Mouse (Mus musculus) hindbrain, postnatal 0 days (tissue): Measurements from ENCODE around the gene Abhd13. TPM values are rescaled to one million over a fixed set of nuclear protein-coding genes. Genes with fewer than 3 reads are reported as not detected.

Experiments
- ATAC-seq: fragments of 200-750 bp; cut with Nextera tagmentation; 2 replicates; pipeline ENCODE4 v1.8.0; 2017; ENCODE audit warnings: mild to moderate bottlenecking, moderate TSS enrichment, moderate library complexity
- DNase-seq: peaks from one replicate; pipeline ENCODE4 v3.0.0-alpha.2; 2015; ENCODE audit warnings: low spot score
- H3K27ac ChIP-seq: fragments of 300-500 bp; sonication (generic); 2 replicates; pipeline ENCODE4 v1.5.1; 2014; ENCODE audit warnings: mild to moderate bottlenecking
- H3K27me3 ChIP-seq: fragments of 300-500 bp; sonication (generic); 2 replicates; pipeline ENCODE4 v1.6.1; 2014; ENCODE audit warnings: low read length, mixed read lengths; ENCODE audit not compliant: insufficient read depth
- H3K36me3 ChIP-seq: fragments of 300-500 bp; sonication (generic); 2 replicates; pipeline ENCODE4 v1.6.1; 2014; ENCODE audit warnings: low read length, mixed read lengths; ENCODE audit not compliant: insufficient read depth
- H3K4me1 ChIP-seq: fragments of 300-500 bp; sonication (generic); 2 replicates; pipeline ENCODE4 v1.6.1; 2014; ENCODE audit warnings: antibody characterized with exemption, low read length, mixed read lengths; ENCODE audit not compliant: insufficient read depth
- H3K4me2 ChIP-seq: fragments of 300-500 bp; sonication (generic); 2 replicates; pipeline ENCODE4 v1.6.1; 2014; ENCODE audit warnings: low read depth, mild to moderate bottlenecking, low read length, moderate library complexity, mixed read lengths
- H3K4me3 ChIP-seq: fragments of 300-500 bp; sonication (generic); 2 replicates; pipeline ENCODE4 v1.5.1; 2014; ENCODE audit warnings: low read length
- H3K9ac ChIP-seq: fragments of 300-500 bp; sonication (generic); replicated peaks from 2 replicates; pipeline ENCODE4 v1.6.1; 2014; ENCODE audit warnings: mild to moderate bottlenecking, low read length, moderate library complexity, mixed read lengths
- H3K9me3 ChIP-seq: fragments of 300-500 bp; sonication (generic); 2 replicates; pipeline ENCODE4 v1.6.1; 2016; ENCODE audit warnings: low read length, mixed read lengths
- CTCF ChIP-seq: IDR thresholded peaks from 2 replicates; pipeline ENCODE4 v1.5.1; 2016; ENCODE audit warnings: antibody characterized with exemption, control low read depth, low read depth
- WGBS: fragments of 180-500 bp; shearing (Covaris S2); extraction: QIAGEN DNeasy Blood & Tissue Kit; methylation state at CpG from one replicate; pipeline ENCODE4 v1.1.7; 2014; 5-methylcytosine and 5-hydroxymethylcytosine counted together
- polyA plus RNA-seq: library from polyadenylated mRNA; unstranded; fragments of >200 nt; fragmentation: Nextera tagmentation; extraction: Ambion mirVana; gene quantifications from 2 replicates; pipeline ENCODE4 v1.2.1, GENCODE M21; 2015
- total RNA-seq: library from RNA; depleted of rRNA; stranded (reverse); fragments of >200 nt; gene quantifications from 2 replicates; pipeline ENCODE4 v1.2.3, GENCODE M21; 2014; rRNA removed

Gene Abhd13
- total RNA-seq (21.3 and 24.5 TPM in 2 replicates), polyA plus RNA-seq (13.1 and 13.4 TPM in 2 replicates)

DNA sequence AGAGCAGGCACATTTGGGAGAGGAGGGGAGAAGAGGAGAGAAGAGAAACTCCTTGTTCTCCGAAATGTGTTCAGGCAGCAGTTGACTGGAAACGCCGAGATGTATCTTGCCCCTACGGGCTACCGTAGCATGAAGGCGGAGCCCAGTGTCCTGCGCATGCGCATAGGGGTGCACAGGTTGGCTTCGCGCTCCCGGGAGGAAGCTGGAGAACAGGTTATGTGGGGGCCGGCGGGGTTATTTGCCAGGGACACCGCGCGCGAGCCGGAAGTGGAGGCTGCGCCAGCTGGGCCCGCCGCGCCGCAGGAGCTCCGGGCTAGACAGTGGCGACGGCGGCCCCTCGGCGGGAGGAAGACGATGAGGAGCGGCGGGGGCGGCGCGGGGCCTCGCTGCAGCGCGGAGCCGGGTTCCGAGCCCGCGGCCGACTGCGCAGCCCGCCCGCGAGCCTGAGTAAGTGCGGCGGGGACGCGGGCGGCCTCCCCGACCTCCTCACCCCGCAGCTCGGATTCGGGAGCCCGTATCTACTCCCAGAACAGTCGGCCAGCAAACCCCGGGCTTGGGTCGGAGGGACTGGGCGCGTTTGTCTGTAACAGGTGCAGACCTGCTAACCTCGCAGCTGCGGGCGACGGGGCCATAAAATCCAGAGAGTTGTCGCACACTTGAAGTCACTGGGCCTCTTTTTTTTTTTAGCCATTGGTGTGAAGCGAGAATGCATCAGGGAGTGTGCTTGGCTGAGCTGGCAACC, at the start of gene Abhd13, which contains the start of gene Lig4:
Gene Abhd13, plus strand, starts transcription at position 135 of the 742 bp plus-strand sequence.
Gene Lig4, minus strand, starts transcription at position 114 of the 742 bp plus-strand sequence.
- H3K4me1 ChIP-seq, result peaks cover 13% of the 10 kb centered on the region
- H3K4me2 ChIP-seq, result peak within 1 kb of the TSS; percentile 79
- H3K27ac ChIP-seq, result peak within 1 kb of the TSS; percentile 87
- H3K4me3 ChIP-seq, result peak within 1 kb of the TSS; percentile 96
- peak; percentile 99 for DNase-seq
- WGBS, result under 1% methylated on average over 65 of the region's 68 CpGs
- TF ChIP-seq CTCF, result no peak
- ATAC-seq, result peak; percentile 86
- no peaks in the 10 kb centered on the region for H3K27me3 ChIP-seq
- peak within 1 kb of the TSS; percentile 95 for H3K9ac ChIP-seq
- H3K36me3 ChIP-seq, result peaks cover 9% of the 10 kb centered on the region; the same call in 1 of the 2 replicates
- no peaks in the 10 kb centered on the region for H3K9me3 ChIP-seq

DNA sequence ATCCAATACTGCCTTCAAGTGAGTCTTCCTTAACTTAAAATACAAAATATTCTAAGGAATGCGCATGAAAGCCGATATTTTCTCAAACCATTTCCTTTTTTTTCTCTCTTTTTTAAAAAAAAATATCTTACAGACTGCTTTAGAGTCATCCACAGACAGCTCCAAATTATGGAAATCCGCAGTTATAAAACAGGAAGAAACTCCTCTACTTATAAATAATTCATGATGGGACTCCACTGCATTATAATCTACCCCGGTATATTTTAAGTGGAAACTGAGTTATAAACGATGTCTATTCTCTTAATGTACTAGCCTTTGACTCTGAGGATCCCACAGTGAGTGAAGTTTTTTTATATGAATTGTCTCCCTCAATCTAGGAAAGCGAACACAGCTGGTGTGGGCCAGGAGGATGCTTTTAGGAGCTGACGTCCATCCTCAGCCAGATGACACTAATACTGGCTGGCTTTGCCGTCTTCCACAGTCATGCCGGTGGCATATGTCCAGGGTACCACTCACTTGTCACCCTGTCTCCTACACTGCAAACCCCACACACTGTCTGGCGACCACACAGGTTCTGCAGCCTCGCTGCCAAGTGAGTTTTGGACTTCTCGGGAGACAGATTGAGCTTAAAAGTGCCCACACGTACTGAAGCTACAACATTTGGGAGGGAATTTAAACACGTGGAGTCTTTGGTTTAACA, 47.6 kb upstream of the Abhd13 start:
- no peaks in the 10 kb centered on the region for H3K9me3 ChIP-seq
- no peak for TF ChIP-seq CTCF
- ATAC-seq, result peak; percentile 92
- no peak overlapping the region for H3K27ac ChIP-seq
- DNase-seq, result peak; percentile 64
- H3K4me2 ChIP-seq, result no peak overlapping the region
- no peaks in the 10 kb centered on the region for H3K36me3 ChIP-seq
- 53% methylated on average over 14 of the region's 14 CpGs for WGBS
- no peaks in the 10 kb centered on the region for H3K27me3 ChIP-seq
- H3K9ac ChIP-seq, result no peak overlapping the region
- no peaks in the 10 kb centered on the region for H3K4me1 ChIP-seq
- H3K4me3 ChIP-seq, result no peak overlapping the region

DNA sequence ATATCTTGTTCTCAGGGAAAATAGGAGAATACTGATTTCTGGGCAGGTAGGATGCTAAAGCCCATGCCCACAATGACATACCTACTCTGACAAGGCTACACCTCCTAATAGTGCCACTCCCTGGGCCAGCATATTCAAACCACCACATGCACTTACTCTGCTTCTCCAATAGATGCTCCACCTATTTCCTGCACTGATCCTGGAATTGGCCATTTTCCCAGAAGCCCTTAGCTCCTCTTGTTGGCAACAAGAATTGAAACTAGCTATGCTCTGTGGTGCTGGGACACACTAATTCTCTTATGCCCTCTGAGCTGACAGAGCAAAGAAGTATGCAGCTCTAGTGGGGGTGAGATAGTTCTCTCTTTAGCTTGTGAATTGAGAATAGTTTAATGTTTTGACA, 44.8 kb upstream of the Abhd13 start:
- Histone ChIP-seq H3K4me1 (no peaks in the 10 kb centered on the region), H3K4me3 (no peak overlapping the region), H3K4me2 (no peak overlapping the region), H3K36me3 (no peaks in the 10 kb centered on the region), H3K27ac (no peak overlapping the region), H3K9me3 (no peaks in the 10 kb centered on the region), H3K27me3 (no peaks in the 10 kb centered on the region), H3K9ac (no peak overlapping the region)
- no peak for ATAC-seq
- TF ChIP-seq CTCF, result no peak
- DNase-seq, result peak; percentile 33

DNA sequence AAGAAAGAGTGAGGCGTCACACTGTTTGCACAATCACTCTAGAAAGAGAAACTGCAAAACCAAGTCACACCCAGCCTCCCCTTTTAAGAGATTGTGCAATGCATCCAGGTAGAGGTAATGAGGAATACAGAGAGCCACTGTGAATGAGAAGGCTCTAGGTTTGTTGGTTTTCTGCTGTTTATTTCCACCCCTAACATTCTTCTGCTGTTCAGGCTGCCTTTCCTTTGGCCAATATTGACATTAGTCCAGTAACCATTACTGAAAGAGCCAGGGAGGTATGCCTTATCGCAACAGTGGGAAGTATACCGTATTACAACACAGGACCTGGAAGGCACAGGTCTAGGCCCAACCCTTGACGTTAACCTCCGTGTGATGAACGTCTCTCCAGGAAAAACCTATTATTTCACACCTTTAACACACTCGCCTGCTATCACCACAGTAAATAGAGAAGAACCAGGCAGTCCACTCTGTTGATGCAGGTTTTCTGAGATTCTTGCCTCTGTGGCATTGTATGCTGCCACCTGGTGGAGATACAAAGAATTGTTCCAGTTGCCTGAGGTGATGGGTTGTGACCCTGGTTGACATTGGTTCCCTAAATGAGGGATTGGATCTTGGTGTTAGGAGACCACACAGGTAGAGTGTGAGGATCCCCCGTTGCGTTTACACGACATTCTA, 42.5 kb upstream of the Abhd13 start:
- H3K4me3 ChIP-seq, result no peak overlapping the region
- no peak overlapping the region for H3K27ac ChIP-seq
- H3K36me3 ChIP-seq, result no peaks in the 10 kb centered on the region
- peak; percentile 95 for TF ChIP-seq CTCF
- ATAC-seq (no peak), DNase-seq (peak; percentile 76)
- H3K27me3 ChIP-seq, result no peaks in the 10 kb centered on the region
- no peak overlapping the region for H3K9ac ChIP-seq
- 39% methylated on average over 10 of the region's 10 CpGs for WGBS
- no peaks in the 10 kb centered on the region for H3K4me1 ChIP-seq
- H3K4me2 ChIP-seq, result no peak overlapping the region
- H3K9me3 ChIP-seq, result no peaks in the 10 kb centered on the region

DNA sequence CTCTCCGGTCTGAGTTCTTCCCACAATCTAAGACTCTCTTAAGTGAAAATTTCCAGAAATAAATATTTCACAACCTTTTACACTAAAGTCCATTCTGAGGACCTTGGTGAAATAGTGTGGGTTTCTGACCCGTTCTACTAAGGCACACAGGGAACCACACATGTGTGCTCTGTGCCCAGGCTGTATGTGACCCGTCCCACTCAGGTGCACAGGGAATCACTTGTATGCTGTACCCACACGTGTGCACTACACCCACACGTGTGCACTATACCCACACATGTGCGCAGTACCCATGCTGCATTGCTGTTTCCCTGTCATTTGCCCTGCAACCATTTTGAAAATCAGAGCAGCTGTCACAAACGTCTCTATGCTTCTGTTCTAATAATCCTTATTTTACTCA, 41.9 kb upstream of the Abhd13 start:
- Histone ChIP-seq H3K36me3 (no peaks in the 10 kb centered on the region), H3K27me3 (no peaks in the 10 kb centered on the region), H3K9ac (no peak overlapping the region), H3K4me2 (no peak overlapping the region), H3K4me1 (no peaks in the 10 kb centered on the region), H3K27ac (no peak overlapping the region), H3K9me3 (no peaks in the 10 kb centered on the region), H3K4me3 (no peak overlapping the region)
- no peak for ATAC-seq
- DNase-seq, result no peak
- WGBS, result 76% methylated on average over 7 of the region's 7 CpGs
- no peak for TF ChIP-seq CTCF

DNA sequence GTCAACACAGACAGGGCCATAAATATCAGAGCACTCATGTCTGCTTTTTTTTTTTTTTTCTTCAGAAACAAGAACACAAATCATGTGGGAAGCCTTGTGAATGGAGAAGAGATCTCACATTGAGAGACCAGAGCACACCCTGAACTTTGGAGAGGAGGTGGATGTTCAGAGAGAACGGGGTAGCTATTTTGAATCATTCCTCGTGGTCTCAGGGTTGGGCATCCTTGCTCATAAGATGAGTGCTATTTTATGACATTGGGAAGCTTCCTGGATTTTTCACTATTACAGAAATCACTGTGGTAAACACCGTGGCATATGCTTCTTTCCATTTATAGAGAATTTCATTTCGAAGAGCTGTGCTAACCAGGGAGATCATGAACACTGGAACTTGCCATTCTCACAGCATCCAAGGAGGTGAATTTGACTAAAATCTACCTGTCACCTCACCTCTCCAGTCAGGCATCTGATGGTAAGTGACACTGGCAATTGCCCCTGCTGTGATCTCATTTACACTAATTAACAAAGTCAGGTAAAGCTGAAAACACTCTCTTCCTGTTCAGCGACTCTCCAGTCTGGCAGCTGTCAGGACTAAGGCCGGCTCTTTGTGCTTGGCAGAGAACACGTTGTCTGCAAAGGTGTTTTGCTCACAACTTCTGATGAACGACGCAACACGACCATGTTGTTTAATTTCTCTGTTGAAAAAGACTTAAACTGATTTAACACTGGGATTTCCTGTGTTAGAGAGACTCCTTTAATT, 28.2 kb upstream of the Abhd13 start:
- H3K9me3 ChIP-seq, result no peaks in the 10 kb centered on the region
- no peak overlapping the region for H3K27ac ChIP-seq
- ATAC-seq, result peak; percentile 67; the same call in 1 of the 2 replicates
- DNase-seq, result peak; percentile 52
- H3K27me3 ChIP-seq, result no peaks in the 10 kb centered on the region
- H3K4me2 ChIP-seq, result no peak overlapping the region
- no peaks in the 10 kb centered on the region for H3K4me1 ChIP-seq
- no peak overlapping the region for H3K9ac ChIP-seq
- WGBS, result 57% methylated on average over 10 of the region's 10 CpGs
- TF ChIP-seq CTCF, result no peak
- no peak overlapping the region for H3K4me3 ChIP-seq
- H3K36me3 ChIP-seq, result no peaks in the 10 kb centered on the region
